Mouse (Mus musculus) telencephalon, adult 2 months (tissue): ENCODE measurements around the gene Cdc34.
"Not testable (repeated sequence)": the region's sequence is repeated elsewhere in the genome, so short reads cannot be mapped to it uniquely, and the experiment has no call there.

ENCODE experiments used
- DNase-seq: peaks from one replicate; pipeline ENCODE4 v3.0.0-alpha.2; 2011; ENCODE audit warnings: low read depth, low spot score

Cdc34 gene

DNA sequence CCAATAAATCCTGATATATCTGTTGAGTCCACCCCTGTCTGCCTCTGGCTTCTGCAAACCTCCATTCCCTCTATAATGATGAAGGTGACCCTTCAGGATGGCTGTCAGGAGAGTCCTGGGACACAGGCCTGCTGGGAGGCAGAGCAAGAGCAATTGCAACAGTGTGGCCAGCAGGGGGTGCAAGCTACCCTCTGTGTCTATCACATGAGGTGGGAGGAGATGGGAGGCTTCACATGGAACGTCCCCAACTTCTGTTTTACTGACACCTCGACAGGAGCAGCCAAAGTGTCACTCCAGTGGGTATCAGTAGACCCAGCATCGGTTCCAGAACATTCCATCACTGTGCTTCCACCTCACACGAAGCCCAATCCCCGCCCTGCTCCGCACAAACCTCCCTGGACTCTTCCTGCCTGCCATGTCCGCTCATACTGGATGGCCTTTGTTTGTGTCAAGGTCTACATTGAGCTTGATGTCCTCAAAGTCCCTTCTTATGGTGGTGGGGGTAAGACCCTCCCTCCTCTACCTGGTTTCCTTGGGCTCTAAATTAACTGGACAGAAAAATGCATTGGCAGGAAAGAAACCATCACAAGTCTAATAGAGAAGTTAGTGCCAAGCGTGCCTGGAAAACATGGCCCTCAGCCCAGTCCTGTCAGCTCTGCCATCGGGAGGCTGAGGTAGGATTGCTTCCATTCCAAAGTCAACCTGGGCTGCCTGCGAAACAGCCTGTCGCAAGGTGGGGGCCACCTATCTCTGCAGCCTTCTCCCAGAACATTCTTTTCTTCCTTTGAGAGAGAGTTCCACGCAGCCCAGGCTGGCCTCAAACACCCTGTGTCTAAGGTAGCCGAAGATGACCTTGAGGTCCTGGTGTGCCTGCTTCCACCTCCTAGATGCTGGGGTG is 13.5 kb downstream of the Cdc34 start:
- peak; percentile 50 for DNase-seq

DNA sequence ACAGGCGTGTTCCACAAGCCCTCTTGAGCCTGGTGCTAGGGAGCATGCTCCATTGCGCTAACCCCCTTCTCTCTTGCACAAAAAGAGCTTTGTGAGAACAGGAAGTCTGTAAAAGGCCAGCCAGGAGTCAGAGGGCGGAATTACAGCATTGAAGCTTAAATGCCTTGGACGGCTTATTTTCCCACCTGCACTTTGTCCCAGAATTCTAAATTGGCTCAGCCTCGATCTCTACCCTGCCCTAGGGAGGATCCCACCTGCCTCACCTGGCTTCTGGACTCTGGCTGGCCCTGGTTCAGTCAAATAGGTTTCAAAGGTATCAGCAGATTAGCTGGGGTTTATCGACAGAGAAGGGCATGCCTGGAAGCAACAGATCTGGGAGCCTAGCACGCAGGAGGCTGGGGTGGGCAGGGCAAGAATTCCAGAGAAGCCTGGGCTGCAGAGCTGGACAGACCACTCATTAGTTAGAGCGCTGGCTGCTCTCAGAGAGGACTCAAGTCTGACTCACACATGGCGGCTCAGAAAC is 14.2 kb downstream of the Cdc34 start:
- DNase-seq = no peak

DNA sequence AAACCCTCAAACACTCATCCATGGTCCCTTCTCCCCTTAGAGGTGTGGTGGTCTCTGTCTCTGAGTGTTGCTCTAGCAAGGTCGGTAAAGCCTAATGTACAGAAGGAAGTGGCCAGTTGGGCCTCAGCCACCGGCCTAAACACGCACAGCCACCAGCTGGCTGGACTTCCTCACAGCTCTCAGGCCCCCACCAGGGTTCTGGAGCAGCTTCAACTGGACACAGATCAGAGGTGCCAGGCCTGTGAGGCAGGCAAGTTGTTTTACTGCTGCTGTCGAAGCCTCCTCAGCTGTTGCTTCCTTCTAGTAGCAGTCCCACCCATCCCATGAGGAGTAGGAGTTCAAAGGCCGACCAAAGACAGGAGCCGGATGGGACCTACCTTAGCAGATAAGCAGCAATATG is 15.9 kb downstream of the Cdc34 start:
- DNase-seq = no peak

DNA sequence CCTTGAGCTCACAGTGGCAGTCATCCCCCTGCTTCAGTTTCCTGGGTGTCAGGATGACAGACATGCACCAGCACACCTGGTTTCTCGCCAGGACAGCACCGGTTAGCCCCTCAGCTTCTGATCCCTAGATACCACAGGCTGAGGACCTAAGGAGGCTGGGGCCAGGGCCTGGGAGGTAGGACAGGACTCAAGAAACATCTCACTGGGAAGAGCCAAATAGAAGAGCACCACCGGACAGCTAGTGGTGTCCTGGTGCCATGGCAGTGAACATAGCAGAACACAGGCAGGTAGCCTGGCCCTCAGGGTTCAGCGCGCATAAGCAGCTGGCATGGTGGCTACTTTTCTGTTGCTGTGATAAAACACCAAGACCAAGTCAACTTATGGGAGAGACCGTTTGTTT is 16.5 kb downstream of the Cdc34 start:
- DNase-seq = no peak

DNA sequence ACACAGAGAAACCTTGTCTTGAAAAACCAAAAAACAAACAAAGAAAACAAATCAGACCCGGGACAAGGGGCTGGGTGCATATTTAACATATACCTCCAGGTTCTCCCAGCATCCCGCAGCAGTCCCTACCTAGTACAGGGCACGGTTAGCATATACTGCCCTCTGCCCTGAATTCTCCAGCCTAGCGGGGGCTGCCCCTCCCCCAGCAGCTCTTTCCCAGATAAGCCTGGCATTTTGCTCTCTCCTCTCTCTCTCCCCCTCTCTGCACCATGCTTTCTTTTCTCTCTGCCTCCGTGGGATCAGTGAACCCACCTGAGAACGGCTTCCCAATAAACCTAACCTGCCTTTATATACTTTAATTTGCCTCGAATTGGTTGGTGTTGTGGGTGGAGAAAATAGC is 18.7 kb downstream of the Cdc34 start:
- DNase-seq = no peak

DNA sequence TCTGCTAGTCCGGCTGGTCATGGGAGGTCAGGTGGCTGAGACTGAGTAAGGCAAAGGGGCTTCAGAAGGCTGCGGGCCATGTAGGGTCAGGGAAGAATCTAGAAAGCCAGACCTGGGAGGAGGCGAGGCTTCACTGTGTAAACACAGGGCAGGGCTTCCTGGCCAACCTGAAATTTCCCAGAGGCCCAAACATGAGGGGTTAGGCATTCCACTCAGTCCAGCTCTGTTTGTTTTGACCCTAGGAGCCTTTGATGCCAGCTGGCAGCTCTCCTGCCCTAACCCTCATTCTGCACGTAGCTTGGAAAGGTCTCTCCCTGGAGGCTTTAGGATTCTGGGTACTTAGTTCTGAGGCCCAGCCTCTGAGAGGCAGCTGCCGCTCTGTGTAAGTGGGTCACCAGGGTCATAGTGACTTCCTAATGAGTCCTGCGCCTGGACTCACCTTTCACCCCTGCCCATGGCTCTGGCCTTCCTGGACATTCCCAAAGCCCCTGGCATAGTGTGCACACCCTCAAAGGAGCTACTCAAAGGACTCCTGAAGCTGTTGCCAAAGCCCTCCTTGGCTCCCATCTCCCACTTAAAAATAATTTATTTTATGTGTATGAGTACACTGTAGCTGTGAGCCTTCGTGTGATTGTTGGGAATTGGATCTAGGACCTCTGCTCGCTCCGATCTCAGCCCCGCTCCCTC is 19.6 kb downstream of the Cdc34 start:
- no peak for DNase-seq

DNA sequence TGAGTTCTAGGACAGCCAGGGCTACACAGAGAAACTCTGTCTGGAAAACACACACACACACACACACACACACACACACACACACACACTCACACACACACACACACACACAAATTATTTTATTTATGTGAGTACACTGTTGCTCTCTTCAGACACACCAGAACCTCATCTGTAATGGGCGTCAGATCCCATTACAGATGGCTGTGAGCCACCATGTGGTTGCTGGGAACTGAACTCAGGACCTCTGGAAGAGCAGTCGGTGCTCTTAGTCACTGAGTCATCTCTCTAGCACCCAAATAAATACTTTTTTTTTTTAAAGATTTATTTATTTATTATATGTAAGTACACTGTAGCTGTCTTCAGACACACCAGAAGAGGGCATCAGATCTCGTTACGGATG is 21.0 kb downstream of the Cdc34 start:
- not testable (repeated sequence) for DNase-seq

DNA sequence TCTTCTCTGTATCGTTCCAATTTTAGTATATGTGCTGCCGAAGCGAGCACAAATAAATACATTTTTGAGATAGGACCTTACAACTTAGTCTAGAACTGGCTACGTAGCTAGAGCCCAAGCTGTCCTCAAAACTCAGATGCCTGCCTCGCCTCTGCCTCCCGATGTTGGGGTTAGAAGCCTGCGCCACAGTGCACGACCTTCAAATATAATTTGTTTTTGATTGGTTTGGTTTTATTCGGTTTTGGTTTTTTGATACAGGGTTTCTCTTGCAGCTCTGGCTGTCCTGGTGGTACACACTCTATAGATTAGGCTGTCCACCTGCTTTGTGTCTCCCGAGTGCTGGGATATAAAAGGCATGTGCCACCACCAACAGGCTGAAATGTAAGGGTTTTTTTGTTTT is 21.5 kb downstream of the Cdc34 start:
- DNase-seq = no peak

DNA sequence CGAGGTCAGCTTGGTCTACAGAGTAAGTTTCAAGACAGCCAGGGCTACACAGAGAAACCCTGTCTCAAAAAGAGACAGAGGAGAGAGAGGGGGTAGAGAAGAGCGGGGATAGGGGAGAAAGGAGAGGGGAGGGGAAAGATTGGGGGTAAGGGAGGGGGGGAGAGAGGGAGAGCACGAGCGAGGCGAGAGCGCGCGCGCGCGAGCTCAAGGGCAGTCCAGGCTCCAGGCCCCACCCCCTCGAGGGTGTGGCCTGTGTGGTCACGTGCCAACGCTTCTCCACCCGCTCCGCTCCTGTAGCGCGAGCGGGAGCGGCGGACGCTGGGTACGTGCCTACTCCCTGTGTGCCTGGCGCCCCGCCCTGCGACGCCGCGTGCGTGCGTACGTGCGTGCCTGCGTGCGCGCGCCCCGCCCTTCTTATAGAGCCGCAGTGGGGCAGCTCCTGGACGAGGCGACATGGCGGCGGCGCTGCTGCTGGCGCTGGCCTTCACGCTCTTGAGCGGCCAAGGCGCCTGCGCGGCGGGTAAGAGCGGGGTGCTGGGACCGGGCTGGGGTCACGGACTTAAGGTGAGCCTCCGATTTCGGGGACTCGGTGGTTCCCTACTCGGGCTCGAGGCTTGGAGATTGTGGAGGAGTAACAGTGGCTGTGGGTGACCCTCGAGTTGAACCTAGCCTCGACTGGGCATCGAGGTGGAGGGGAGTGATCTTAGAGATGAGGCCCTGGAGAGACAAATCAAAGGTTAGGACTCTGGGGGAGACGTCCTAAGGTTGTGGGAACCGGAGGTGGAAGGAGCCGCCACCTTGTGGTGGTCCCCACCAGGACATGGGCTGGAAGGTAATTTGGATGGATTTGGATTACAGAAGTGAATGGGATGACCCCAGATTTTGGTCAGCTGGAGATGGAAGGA is 22.3 kb downstream of the Cdc34 start, which contains the start of gene Bsg:
TSS of gene Bsg (plus strand) at position 427 of the 905 bp plus-strand sequence.
- peak; percentile 96 for DNase-seq

DNA sequence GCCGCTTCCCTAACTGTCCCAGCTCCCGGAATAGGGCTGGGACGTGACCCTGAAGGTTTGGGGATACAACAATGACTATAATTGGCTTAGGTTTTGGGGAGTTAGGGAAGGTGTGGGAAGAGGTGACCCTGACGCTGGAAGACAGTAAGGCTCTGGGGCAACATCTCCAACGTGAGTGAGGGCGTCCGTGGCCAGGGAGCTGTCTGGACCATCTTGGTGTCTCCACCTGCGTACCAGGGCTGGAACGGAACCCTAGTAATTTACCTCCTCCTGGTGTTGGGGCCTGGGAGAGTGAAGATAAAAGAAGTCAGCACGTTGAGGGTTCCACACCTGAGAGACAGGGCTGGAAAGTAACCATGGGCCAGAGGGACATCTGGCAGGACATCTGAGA is 23.0 kb downstream of the Cdc34 start:
- no peak for DNase-seq

DNA sequence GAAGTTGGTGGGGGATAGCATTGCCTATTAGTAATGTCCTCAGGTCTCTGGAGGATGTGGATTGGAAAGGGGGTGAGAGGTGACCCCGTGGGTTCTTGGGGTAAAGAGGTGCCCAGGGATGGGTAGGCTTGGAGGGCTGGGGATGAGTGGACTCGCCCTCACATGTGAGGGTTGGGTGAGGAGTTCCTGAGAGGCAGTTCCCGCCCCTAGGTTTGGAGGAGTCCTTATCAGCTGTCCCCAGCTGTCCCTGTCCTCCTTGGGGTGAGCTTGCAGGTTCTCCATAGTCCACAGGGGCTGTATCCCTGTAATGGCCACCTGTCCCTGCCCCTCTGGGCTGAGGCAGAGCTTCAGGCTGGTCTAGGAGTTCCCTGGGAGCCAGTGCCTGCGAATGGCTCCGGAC is 24.0 kb downstream of the Cdc34 start:
- DNase-seq = no peak

DNA sequence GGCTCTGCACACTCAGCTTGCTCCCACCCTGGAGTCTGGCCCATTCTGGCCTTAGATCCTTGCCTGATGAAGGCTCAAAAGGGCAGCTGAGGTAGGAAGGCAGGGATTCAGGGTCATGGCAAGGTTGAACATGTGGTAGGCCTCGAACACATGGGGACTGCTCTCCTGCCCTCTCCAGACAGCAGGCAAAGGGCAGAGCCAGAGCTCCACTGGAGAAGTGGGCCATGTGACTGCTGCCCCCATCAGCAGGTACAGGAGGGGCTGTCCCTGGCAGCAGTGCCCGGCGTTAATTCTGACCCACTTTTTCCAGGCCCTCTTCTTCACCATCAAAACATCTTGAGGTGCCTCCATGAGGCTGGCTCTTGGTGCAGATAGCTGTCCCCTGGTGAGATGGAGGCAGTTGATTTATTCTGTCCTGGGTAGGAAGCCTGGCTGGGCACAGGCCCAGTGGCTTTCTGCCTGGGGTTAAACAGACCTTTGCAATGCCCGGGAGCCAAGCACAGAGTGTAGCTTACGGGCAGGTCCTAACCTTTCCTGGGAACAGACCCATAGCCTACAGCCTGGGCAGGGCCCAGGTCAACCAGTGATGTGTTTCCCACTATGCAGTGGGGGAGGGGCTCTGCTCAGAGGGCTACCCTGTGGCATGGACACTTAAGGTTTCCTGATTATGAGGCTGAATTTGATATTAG is 24.6 kb downstream of the Cdc34 start:
- no peak for DNase-seq

DNA sequence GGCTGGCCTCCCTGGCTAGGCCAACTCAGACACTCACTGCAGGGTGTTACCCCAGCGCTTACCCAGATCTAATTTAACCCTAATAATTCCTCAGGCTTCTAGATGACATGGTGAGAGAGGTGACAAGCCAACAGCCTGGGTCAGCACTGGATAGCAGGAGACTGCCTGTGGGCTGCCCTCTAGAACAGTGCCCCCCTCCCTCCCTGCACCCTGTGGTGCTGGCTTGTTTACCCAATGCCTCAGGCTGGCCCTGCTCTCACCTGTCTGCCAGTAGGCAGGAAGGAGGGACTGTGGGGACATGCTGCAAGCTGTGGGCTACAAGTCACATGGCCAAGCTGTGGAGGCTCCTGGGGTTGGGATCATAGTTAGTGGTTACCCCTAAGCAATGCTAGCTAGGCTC is 25.2 kb downstream of the Cdc34 start:
- no peak for DNase-seq

DNA sequence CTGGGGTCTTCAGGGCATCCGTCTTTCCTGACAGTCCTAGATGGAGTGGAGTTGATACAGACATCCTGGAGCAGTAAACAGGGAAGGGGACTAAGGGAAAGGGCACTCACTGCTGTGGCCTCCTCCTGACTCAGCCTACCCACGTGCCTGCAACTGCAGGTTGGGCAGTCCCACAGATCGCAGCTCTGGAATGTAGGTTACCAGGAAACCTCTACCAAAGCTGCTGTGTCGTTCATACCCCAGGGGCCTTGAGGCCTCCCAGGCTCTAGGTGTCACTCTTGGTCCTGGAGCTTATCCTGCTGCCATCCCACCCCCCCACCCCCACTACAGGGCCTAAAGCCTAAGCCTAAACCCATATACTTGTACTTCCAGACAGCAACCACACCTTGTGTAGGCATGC is 25.8 kb downstream of the Cdc34 start:
- no peak for DNase-seq

DNA sequence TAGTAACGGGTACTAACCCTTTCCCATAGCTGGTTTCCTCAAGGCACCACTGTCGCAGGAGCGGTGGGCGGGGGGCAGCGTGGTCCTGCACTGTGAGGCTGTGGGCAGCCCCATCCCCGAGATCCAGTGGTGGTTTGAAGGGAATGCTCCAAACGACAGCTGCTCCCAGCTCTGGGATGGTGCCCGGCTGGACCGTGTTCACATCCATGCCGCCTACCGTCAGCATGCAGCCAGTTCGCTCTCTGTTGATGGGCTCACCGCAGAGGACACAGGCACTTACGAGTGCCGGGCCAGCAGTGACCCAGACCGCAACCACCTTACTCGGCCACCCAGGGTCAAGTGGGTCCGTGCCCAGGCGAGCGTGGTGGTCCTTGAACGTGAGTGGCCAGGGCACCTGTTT is 26.7 kb downstream of the Cdc34 start:
- DNase-seq = no peak

DNA sequence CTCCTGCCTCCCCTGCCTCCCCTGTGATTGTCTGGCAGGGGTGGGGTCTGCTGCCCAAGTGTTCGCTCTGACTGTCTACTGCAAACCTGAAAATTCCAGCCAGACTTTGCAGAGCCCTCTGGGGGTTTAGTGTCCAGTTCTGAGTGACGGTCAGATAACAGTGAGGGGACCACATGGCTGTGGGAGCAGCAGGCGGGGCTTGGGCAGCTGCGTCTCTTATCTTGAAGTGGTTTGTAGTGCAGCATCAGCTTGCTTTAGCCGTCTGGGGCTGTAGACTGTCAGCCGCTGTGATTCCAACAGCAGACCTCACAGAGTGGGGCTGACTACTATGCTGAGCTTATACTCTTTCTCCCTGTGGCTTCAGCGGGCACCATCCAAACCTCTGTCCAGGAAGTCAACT is 27.3 kb downstream of the Cdc34 start:
- no peak for DNase-seq

DNA sequence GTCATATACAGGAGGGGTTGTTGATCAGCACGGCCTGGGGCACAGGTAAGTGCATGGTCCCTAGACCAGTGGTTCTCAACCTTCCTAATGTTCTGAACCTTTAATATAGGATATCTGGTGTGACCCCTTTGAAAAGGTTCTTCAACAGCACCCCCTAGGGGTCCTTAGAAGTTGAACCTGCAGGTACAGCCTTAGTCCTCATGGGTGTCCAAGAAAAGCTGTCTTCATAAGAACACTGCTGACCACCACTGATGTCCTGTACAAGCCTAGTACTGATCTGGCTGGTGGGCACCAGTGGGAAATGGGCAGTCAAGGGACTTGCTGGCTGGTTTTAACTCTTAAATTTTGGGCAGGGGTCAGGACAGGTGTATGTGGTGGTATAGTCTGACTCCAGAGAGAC is 30.0 kb downstream of the Cdc34 start:
- no peak for DNase-seq

DNA sequence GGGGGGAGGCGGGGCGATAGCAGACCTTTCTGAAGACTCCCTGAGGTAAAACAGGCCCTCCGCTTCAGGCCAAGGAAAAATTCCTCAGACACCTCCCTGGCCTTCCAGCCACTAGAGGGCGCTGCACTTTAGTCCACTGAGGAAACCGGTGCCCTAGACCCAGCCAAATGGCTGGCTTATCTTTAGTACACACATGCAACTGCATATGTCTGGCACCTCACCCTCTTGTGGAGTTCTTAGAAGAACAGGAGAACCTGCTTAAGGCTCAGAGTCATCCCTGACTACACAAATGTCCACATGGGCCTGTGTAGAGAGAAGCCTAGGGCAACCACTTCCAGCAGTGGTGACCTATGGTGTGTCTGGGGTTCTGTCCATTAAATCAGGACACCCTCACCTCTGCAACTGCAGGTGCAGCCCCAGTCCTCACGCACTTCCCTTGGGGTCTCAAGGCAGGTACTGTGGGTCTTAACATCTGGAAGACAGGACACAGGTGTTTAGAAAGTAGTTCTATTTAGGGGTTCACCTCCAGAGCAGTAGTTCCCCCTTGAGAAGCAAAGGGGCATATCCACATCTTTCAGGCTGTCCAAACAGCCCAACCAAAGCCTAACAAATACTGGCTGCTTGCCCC is 30.6 kb downstream of the Cdc34 start:
- peak; percentile 74 for DNase-seq

DNA sequence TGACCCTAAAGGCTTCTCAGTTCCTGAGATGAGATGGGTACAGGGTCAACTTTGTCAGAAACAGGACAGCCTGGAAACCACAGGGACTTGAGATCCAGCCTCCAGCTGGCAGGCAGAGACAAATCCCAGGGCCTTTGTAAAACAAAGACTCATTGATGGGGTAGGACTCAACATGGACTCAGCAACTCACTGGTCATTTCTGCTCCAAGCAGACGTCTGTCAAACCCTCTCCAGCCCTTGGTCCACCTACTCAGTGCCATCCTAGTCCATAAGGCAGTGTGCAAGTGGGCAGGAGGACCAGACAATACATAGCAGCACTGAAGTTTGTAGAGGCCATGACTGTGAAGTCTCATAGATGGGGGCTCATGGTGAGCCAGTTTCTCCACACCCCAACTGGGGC is 31.2 kb downstream of the Cdc34 start:
- no peak for DNase-seq

DNA sequence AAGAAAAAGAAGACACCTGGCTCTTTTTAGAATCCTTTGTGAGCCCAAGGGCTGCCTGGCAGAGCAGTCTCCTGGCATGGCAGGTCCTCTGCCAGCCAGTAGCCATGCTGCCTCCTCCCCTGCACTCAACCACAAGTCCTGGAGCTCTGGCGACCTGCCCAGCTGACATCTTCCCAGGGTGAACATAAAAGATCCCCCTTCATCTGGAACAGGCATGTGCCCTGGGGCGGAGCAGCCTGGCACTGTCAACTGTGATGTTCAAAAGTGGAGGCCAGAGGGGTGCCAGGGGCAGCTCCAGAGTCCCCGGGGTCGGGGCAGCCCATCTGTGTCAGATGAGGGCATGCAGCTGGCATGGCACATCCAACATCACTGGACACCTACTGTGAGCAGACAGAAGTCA is 33.0 kb downstream of the Cdc34 start:
- no peak for DNase-seq
